Mouse (Mus musculus): Measurements from ENCODE around the gene Cox4i2. TPM values are rescaled to one million over a fixed set of nuclear protein-coding genes. Genes with fewer than 3 reads are reported as not detected.

Cox4i2 gene
- polyA plus RNA-seq, 1 experiment from 2014 or later: 2.8 TPM

- DNase-seq (ENCODE audit: low spot score, missing footprints) (no peak), ATAC-seq (ENCODE audit: low FRiP score) (no peak)
- WGBS: 60% methylated on average over 4 of the region's 4 CpGs
- Histone ChIP-seq H3K4me3 (ENCODE audit: low read depth, low read length) (no peak overlapping the region), H3K36me3 (ENCODE audit: control insufficient read depth, insufficient read depth, low read length) (no peaks in the 10 kb centered on the region), H3K9me3 (ENCODE audit: control insufficient read depth, low read length) (no peaks in the 10 kb centered on the region), H3K4me2 (no peak overlapping the region), H3K4me1 (ENCODE audit: control insufficient read depth, insufficient read depth, low read length) (peaks cover 6% of the 10 kb centered on the region; the same call in 1 of the 2 replicates), H3K27ac (ENCODE audit: low read depth, low read length) (no peak overlapping the region), H3K27me3 (ENCODE audit: control insufficient read depth, insufficient read depth, low read length) (no peaks in the 10 kb centered on the region; the same call in none of the 2 replicates), H3K9ac (ENCODE audit: low read length) (no peak overlapping the region)
Measured at GRCm38 (mm10) chr2:152758351-152758750, 4.4 kb downstream of the Cox4i2 start.

GRCm38 (mm10) chr2:152763310-152763709, 9.3 kb downstream of the Cox4i2 start:
- no peak overlapping the region for H3K27ac ChIP-seq (ENCODE audit: low read depth, low read length)
- ATAC-seq (ENCODE audit: low FRiP score) (no peak), DNase-seq (ENCODE audit: low spot score, missing footprints) (no peak)
- WGBS: 78% methylated on average over 6 of the region's 6 CpGs
- no peak overlapping the region for H3K4me2 ChIP-seq
- H3K4me1 ChIP-seq (ENCODE audit: control insufficient read depth, insufficient read depth, low read length): peaks cover 10% of the 10 kb centered on the region
- no peak overlapping the region for H3K4me3 ChIP-seq (ENCODE audit: low read depth, low read length)
- no peaks in the 10 kb centered on the region for H3K9me3 ChIP-seq (ENCODE audit: control insufficient read depth, low read length)
- H3K9ac ChIP-seq (ENCODE audit: low read length): no peak overlapping the region
- H3K36me3 ChIP-seq (ENCODE audit: control insufficient read depth, insufficient read depth, low read length): no peaks in the 10 kb centered on the region
- no peaks in the 10 kb centered on the region for H3K27me3 ChIP-seq (ENCODE audit: control insufficient read depth, insufficient read depth, low read length)

DNA sequence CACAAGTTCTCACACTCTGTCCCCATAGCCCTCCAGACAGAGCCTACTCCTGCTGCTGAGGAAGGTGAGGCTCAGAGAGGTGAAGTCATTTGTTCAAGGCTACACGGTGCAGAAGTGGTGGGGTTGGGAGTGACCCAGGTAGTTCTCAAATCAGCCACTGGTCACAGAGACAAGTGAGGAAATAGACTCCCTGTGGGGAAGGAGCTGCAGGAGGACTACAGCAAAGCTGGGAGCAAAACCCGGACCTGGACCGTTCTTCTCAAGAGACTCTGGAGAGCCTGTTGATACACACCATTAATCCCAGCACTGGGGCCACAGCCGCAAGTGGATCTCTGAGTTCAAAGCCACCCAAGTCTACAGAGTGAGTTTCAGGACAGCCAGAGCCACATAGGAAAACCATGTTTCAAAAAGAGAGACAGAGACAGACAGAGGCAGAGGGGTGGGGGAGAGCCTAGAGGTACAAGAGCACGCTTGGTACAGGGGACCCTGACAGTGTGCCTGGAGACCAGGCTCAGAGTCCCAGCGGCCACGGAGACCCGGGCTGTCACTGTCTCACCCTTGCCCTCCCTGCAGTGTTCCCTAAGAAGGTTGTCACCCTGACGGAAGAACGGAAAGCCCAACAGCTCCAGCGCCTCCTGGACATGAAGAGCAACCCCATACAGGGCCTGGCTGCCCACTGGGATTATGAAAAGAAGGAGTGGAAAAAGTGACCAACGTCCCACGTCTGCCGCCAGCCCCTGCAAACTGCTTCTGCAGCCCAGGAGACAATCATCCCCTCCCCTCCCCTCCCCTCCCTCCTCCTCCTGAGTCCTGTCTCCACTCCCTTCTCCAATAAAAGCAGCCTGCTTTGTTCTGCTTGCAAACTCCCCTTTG, 10.4 kb downstream of the Cox4i2 start:
- no peak overlapping the region for H3K4me3 ChIP-seq (ENCODE audit: low read depth, low read length)
- H3K27me3 ChIP-seq (ENCODE audit: control insufficient read depth, insufficient read depth, low read length): no peaks in the 10 kb centered on the region
- H3K4me2 ChIP-seq: peak overlapping the region; percentile 38
- ATAC-seq (ENCODE audit: low FRiP score): peak; percentile 29
- no peaks in the 10 kb centered on the region for H3K36me3 ChIP-seq (ENCODE audit: control insufficient read depth, insufficient read depth, low read length)
- DNase-seq (ENCODE audit: low spot score, missing footprints): peak; percentile 88
- H3K9me3 ChIP-seq (ENCODE audit: control insufficient read depth, low read length): no peaks in the 10 kb centered on the region
- H3K4me1 ChIP-seq (ENCODE audit: control insufficient read depth, insufficient read depth, low read length): peaks cover 10% of the 10 kb centered on the region
- 2% methylated on average over 14 of the region's 14 CpGs for WGBS
- H3K9ac ChIP-seq (ENCODE audit: low read length): peak overlapping the region; percentile 36; the same call in 1 of the 2 replicates
- no peak overlapping the region for H3K27ac ChIP-seq (ENCODE audit: low read depth, low read length)

DNA sequence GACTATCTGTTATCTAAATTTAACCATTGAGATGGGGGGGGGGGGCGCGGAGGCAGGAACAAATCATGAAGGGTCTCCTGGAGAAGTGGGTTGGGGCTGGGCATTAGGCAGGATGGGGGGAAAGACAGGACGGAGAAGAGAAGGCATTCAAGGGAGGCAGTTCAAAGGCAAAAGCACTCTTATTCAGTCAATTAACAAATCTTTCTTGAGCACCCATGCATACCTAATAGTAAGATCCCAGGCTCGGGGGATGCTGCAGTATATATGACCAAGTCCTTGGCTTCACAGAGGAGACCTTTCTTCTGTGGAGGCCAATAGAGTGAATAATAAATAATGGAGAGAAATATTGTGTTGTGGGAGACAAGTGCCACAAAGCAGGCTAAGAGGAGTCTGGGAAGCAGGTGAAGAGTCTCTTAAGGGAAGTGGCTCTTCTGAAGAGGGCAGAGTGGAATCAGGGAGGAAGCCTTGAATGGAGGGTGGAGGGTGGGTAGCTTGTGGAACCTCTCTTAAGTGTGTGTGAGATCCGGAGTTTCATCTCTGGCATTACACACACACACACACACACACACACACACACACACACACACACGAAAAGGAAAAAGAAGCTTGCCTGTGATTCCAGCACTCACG, 11.2 kb downstream of the Cox4i2 start:
- H3K9ac ChIP-seq (ENCODE audit: low read length): peak overlapping the region; percentile 36; the same call in 1 of the 2 replicates
- ATAC-seq (ENCODE audit: low FRiP score) (0 out of 2 replicates have a peak, but pooled peaks have one; percentile 5), DNase-seq (ENCODE audit: low spot score, missing footprints) (no peak)
- H3K4me1 ChIP-seq (ENCODE audit: control insufficient read depth, insufficient read depth, low read length): peaks cover 10% of the 10 kb centered on the region
- peak overlapping the region; percentile 38; the same call in 1 of the 2 replicates for H3K4me2 ChIP-seq
- H3K36me3 ChIP-seq (ENCODE audit: control insufficient read depth, insufficient read depth, low read length): no peaks in the 10 kb centered on the region
- H3K9me3 ChIP-seq (ENCODE audit: control insufficient read depth, low read length): no peaks in the 10 kb centered on the region
- H3K4me3 ChIP-seq (ENCODE audit: low read depth, low read length): no peak overlapping the region
- 34% methylated on average over 7 of the region's 7 CpGs for WGBS
- H3K27me3 ChIP-seq (ENCODE audit: control insufficient read depth, insufficient read depth, low read length): no peaks in the 10 kb centered on the region
- H3K27ac ChIP-seq (ENCODE audit: low read depth, low read length): no peak overlapping the region

DNA sequence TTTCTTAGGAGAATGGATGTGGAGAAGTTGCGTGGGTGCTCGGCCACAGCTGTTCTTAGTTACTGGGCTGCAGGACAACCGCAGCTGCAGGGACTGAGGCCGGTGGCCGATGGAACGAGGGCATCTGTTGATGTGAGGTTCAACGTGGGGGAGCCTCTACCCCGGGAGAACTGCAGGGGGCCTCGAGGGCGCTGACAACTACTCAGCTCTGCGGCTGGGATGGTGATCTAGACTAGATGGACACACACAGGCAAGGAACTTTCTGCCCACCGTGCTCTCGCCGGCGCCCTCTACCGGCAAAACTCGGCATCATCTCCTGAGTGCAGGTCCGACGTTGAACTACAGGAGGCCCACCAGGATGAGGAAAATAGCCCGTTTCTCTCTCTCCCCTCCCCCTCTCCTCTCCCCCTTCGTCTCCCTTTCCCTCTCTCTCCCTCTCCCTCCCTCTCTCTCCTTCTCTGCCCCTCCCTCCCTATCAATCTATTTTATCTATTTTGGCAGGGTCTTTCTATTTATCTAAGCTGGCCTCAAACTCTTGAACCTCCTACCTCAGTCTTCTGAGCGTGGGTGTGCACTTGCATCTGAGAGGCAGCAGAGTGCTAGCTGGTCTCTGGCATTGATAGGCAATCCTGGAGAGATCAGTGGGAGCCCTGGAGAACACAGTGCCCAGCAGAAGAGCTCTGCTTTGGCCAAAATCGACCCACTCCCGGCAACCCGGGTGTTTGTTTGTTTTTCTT, 12.6 kb downstream of the Cox4i2 start:
- ATAC-seq (ENCODE audit: low FRiP score) (peak; percentile 55; the same call in 1 of the 2 replicates), DNase-seq (ENCODE audit: low spot score, missing footprints) (peak; percentile 99)
- 23% methylated on average over 25 of the region's 25 CpGs for WGBS
- Histone ChIP-seq H3K4me2 (no peak overlapping the region), H3K27me3 (ENCODE audit: control insufficient read depth, insufficient read depth, low read length) (no peaks in the 10 kb centered on the region), H3K9me3 (ENCODE audit: control insufficient read depth, low read length) (no peaks in the 10 kb centered on the region), H3K27ac (ENCODE audit: low read depth, low read length) (no peak overlapping the region), H3K4me3 (ENCODE audit: low read depth, low read length) (no peak overlapping the region), H3K4me1 (ENCODE audit: control insufficient read depth, insufficient read depth, low read length) (peaks cover 10% of the 10 kb centered on the region), H3K36me3 (ENCODE audit: control insufficient read depth, insufficient read depth, low read length) (no peaks in the 10 kb centered on the region), H3K9ac (ENCODE audit: low read length) (no peak overlapping the region)

DNA sequence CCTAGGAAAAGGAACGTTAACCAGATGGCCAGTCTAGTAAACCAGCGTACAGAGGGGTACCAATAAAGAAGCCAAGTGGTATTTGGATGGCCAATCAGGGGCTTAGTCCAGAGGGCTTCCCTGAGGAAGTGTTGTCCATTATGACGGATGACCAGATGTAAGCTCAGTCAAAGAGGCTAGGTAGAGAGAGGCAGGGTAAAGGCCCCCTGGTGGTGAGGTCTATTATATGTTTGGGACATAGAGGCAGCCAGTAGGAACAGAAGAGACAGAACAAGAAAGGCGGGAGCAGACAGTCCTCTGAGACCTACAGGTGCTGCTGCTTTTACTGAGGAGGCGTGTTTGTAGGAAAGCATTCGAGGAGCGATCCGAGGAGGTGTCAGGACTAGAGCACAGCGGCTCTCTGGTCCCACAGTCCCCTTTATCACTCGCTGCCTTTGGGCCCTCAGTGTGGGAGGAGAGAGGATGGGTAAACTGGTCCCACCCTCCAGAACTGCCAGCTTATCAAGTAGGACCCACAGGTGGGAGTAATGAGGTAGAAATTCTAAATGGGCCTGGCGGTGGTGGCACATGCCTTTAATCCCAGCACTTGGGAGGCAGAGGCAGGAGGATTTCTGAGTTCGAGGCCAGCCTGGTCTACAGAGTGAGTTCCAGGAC, 13.8 kb downstream of the Cox4i2 start:
- no peaks in the 10 kb centered on the region for H3K9me3 ChIP-seq (ENCODE audit: control insufficient read depth, low read length)
- peak; percentile 33; the same call in 1 of the 2 replicates for ATAC-seq (ENCODE audit: low FRiP score)
- no peak overlapping the region for H3K4me2 ChIP-seq
- WGBS: 68% methylated on average over 12 of the region's 12 CpGs
- H3K27me3 ChIP-seq (ENCODE audit: control insufficient read depth, insufficient read depth, low read length): no peaks in the 10 kb centered on the region
- no peak overlapping the region for H3K27ac ChIP-seq (ENCODE audit: low read depth, low read length)
- H3K4me3 ChIP-seq (ENCODE audit: low read depth, low read length): no peak overlapping the region
- no peak for DNase-seq (ENCODE audit: low spot score, missing footprints)
- no peaks in the 10 kb centered on the region for H3K36me3 ChIP-seq (ENCODE audit: control insufficient read depth, insufficient read depth, low read length)
- no peak overlapping the region for H3K9ac ChIP-seq (ENCODE audit: low read length)
- H3K4me1 ChIP-seq (ENCODE audit: control insufficient read depth, insufficient read depth, low read length): peaks cover 10% of the 10 kb centered on the region

DNA sequence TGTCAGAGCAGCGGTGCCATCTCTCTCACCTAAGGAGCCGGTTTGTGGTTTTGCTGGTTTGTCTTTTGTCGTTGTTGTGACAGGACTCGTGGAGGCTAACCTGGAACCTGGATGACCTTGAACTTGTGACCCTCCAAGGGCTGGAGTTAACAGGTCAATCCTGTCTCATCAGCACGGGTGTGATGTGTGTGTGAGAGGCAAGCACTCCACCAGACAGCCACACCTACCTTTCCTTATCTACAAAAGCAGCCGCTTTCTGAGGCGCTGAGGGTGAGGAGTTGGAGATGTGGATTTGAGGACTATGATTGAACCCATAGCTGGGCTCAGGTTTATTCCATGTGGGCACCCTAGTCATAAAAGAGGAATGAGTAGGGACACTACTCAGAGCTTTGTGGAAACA, 15.7 kb downstream of the Cox4i2 start:
- DNase-seq (ENCODE audit: low spot score, missing footprints): no peak
- no peak for ATAC-seq (ENCODE audit: low FRiP score)
- Histone ChIP-seq H3K9me3 (ENCODE audit: control insufficient read depth, low read length) (no peaks in the 10 kb centered on the region), H3K4me1 (ENCODE audit: control insufficient read depth, insufficient read depth, low read length) (peaks cover 6% of the 10 kb centered on the region), H3K4me2 (no peak overlapping the region), H3K27ac (ENCODE audit: low read depth, low read length) (no peak overlapping the region), H3K27me3 (ENCODE audit: control insufficient read depth, insufficient read depth, low read length) (no peaks in the 10 kb centered on the region), H3K4me3 (ENCODE audit: low read depth, low read length) (no peak overlapping the region), H3K36me3 (ENCODE audit: control insufficient read depth, insufficient read depth, low read length) (no peaks in the 10 kb centered on the region), H3K9ac (ENCODE audit: low read length) (no peak overlapping the region)
- WGBS: 87% methylated on average over 7 of the region's 7 CpGs

DNA sequence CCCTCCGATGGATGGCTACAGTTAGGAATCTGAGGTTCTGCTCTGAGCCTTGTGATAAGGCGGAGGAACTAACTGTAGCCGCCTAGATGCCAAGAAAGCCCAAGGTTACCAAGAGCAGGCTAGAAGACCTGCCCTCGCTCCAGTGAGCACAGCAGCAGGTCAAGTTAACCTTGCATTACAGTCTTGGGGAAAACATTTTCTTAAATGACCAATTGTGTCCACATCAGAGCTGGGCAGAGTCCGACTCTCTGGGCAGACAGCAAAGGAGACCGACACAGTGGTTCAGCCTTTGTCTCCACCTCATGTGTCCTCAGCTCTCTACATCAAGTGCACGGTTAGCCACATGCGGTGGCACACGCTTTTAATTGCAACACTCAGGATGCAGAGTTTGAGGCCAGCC, 17.6 kb downstream of the Cox4i2 start:
- Histone ChIP-seq H3K9me3 (ENCODE audit: control insufficient read depth, low read length) (no peaks in the 10 kb centered on the region), H3K36me3 (ENCODE audit: control insufficient read depth, insufficient read depth, low read length) (no peaks in the 10 kb centered on the region), H3K4me1 (ENCODE audit: control insufficient read depth, insufficient read depth, low read length) (no peaks in the 10 kb centered on the region), H3K4me2 (no peak overlapping the region), H3K27me3 (ENCODE audit: control insufficient read depth, insufficient read depth, low read length) (no peaks in the 10 kb centered on the region), H3K9ac (ENCODE audit: low read length) (no peak overlapping the region), H3K27ac (ENCODE audit: low read depth, low read length) (no peak overlapping the region), H3K4me3 (ENCODE audit: low read depth, low read length) (no peak overlapping the region)
- ATAC-seq (ENCODE audit: low FRiP score) (no peak), DNase-seq (ENCODE audit: low spot score, missing footprints) (no peak)
- 89% methylated on average over 9 of the region's 9 CpGs for WGBS
